Comparison of ENCODE assay signal across 14 mouse cellular contexts in genomic region chr8:26844132-26844808, GRCm38 (mm10).
A peak's percentile ranks its signal among the peaks of the same experiment; 100 is the strongest.
DNase-seq lines count a peak whose midpoint lies in the region; ATAC-seq lines count a peak whose summit lies in the region.
"Had no signal": no experiment of that assay in that cellular context is flagged by ENCODE, and none has a peak within 500 bp of the region (broad histone marks: within the 10 kb centered on the region; RNA-seq: fewer than 3 reads in every experiment).

No protein-coding gene starts in this region.

- ATAC-seq in erythroblast, adult 5-6 weeks (replicated peaks; ENCODE audit: low FRiP score, poor library complexity, severe bottlenecking): no peak
- ATAC-seq: forebrain, postnatal 0 days; intestine, embryonic 16.5 days; Patski had no signal

- DNase-seq in heart, adult 11 months: peak; percentile 93
- DNase-seq in heart, postnatal 36 days: no peak
- DNase-seq in 3134 (ENCODE audit: extremely low read depth, insufficient read length, low spot score): peak; percentile 41
- DNase-seq in embryo, embryonic 10 days (ENCODE audit: low spot score): peak; percentile 78
- DNase-seq in kidney, postnatal 36 days: peak; percentile 29 to 50
- DNase-seq in layer of hippocampus, postnatal 10 days (ENCODE audit: low spot score in 2 of 2): no peak
- DNase-seq in layer of hippocampus, adult 9-11 months: no peak
- DNase-seq: cerebellum, adult 18-20 months; forebrain, postnatal 0 days; heart, postnatal 14 days; retina, postnatal 1 day had no signal

- intact Hi-C loops in heart, postnatal 36 days (cut with DNase I): loop anchor here (5.0 kb wide), 1 partner anchor 38 kb away; no protein-coding TSS in a partner anchor

Comparison
In these comparisons a context has a peak if more than half of its experiments do, and no peak if none do; other contexts are left out.
1. DNase-seq: peak in heart, adult 11 months (single experiment), 3134 (single experiment), embryo, embryonic 10 days (single experiment) and kidney, postnatal 36 days (2 of 2); none in heart, postnatal 36 days (0 of 2), layer of hippocampus, postnatal 10 days (0 of 2) and layer of hippocampus, adult 9-11 months (single experiment).